Mouse (Mus musculus) hindbrain, embryonic 13.5 days (tissue): ENCODE results near the gene Neurod2. TPM values are rescaled to one million over a fixed set of nuclear protein-coding genes. Genes with fewer than 3 reads are reported as not detected.

Experiments used
- ATAC-seq: fragments of 200-750 bp; cut with Nextera tagmentation; 2 replicates; pipeline ENCODE4 v1.8.0; 2017; ENCODE audit warnings: moderate TSS enrichment; ENCODE audit not compliant: low FRiP score
- H3K27ac ChIP-seq: fragments of 300-500 bp; sonication (generic); 2 replicates; pipeline ENCODE4 v1.5.1; 2015; ENCODE audit warnings: inconsistent platforms, mild to moderate bottlenecking, moderate library complexity
- H3K27me3 ChIP-seq: fragments of 300-500 bp; sonication (generic); 2 replicates; pipeline ENCODE4 v1.6.1; 2015; ENCODE audit warnings: mild to moderate bottlenecking, inconsistent platforms
- H3K36me3 ChIP-seq: fragments of 300-500 bp; sonication (generic); 2 replicates; pipeline ENCODE4 v1.6.1; 2015; ENCODE audit warnings: mild to moderate bottlenecking, inconsistent platforms
- H3K4me1 ChIP-seq: fragments of 300-500 bp; sonication (generic); replicated peaks from 2 replicates; pipeline ENCODE4 v1.6.1; 2015; ENCODE audit warnings: inconsistent platforms
- H3K4me2 ChIP-seq: fragments of 300-500 bp; sonication (generic); 2 replicates; pipeline ENCODE4 v1.6.1; 2015; ENCODE audit warnings: inconsistent platforms, mild to moderate bottlenecking, moderate library complexity
- H3K4me3 ChIP-seq: fragments of 300-500 bp; sonication (generic); 2 replicates; pipeline ENCODE4 v1.5.1; 2015; ENCODE audit warnings: mild to moderate bottlenecking, inconsistent platforms
- H3K9ac ChIP-seq: fragments of 300-500 bp; sonication (generic); 2 replicates; pipeline ENCODE4 v1.6.1; 2015; ENCODE audit warnings: mild to moderate bottlenecking, inconsistent platforms
- H3K9me3 ChIP-seq: fragments of 300-500 bp; sonication (generic); 2 replicates; pipeline ENCODE4 v1.6.1; 2016; ENCODE audit warnings: inconsistent platforms
- WGBS: fragments of 180-500 bp; shearing (Covaris S2); methylation state at CpG from one replicate; pipeline ENCODE4 v1.1.7; 2015; 5-methylcytosine and 5-hydroxymethylcytosine counted together
- polyA plus RNA-seq: library from polyadenylated mRNA; unstranded; fragments of >200 nt; fragmentation: Nextera tagmentation; extraction: Ambion mirVana; gene quantifications from 2 replicates; pipeline ENCODE4 v1.2.1, GENCODE M21; 2015

Neurod2 gene
- polyA plus RNA-seq, 1 experiment from 2014 or later, result 30.7 TPM

DNA sequence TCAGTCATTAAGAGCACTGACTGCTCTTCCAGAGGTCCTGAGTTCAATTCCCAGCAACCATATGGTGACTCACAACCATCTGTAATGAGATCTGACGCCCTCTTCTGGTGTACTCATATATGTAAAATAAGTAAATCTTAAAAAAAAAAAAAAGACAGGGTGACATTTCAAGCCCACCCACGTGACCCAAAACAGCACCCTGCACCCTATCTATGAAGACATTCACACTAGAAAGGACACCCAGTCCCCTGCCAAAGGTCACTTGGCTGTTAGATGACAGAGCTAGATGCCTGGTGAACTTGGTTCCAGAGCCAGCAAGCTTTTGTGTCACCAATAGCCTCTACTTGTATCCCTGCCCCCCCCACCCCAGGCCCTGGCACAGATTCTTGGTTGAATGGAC lies 36.4 kb downstream of the Neurod2 start:
- H3K4me3 ChIP-seq, result no peak overlapping the region
- no peak overlapping the region for H3K9ac ChIP-seq
- 0 out of 2 replicates have a peak overlapping the region, but pooled peaks have one; percentile 88 for H3K27ac ChIP-seq
- peaks cover 81% of the 10 kb centered on the region for H3K4me1 ChIP-seq
- no peaks in the 10 kb centered on the region for H3K36me3 ChIP-seq
- H3K9me3 ChIP-seq, result no peaks in the 10 kb centered on the region
- H3K27me3 ChIP-seq, result peaks cover 19% of the 10 kb centered on the region
- no peak for ATAC-seq
- 51% methylated on average over 2 of the region's 2 CpGs for WGBS
- H3K4me2 ChIP-seq, result no peak overlapping the region

DNA sequence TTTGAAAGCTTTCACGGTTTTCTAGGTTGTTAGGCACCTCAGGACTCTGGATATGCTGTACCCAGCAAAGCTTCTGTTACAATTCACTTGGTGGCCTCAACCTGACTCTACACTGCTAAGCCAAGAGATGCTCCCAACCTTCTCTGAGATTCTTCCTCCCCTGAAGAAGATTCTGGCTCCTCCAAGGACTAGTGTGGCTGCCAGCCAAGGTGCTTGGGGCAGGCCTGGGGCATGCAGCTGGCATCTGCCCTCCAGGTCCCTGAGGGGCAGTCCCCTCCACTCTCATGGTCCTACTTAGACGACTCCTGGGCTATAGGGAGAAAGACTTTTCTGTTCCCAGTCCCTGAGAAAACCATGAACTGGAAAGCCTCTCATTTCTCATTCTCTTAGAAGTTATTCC lies 38.5 kb downstream of the Neurod2 start:
- Histone ChIP-seq H3K36me3 (no peaks in the 10 kb centered on the region), H3K4me2 (no peak overlapping the region), H3K9me3 (no peaks in the 10 kb centered on the region), H3K4me3 (no peak overlapping the region), H3K4me1 (peaks cover 67% of the 10 kb centered on the region), H3K9ac (no peak overlapping the region), H3K27ac (peak overlapping the region; percentile 66), H3K27me3 (0 out of 2 replicates have a peak, but pooled peaks cover 3% of the 10 kb centered on the region)
- WGBS, result 68% methylated on average over 2 of the region's 2 CpGs
- ATAC-seq, result no peak

DNA sequence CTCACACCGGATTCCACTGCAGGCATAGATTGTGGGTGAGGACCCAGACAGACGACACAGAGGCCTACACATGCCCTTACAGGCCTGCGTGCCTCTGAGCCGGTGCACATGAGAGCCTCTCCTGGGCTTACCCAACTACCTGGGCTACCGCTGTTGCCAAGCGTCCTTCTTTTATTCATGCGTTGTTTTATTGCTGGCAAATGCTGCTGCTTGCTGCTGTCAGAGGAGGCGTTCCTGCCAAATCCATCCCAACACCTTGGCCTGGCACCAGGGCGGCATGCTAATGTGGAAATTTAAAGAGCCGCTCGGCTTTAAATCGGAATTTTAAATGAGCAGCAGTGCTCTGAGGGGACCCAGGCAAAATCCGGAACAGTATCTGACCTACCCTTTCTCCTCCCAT lies 39.6 kb downstream of the Neurod2 start:
- no peak for ATAC-seq
- 39% methylated on average over 13 of the region's 13 CpGs for WGBS
- Histone ChIP-seq H3K9me3 (no peaks in the 10 kb centered on the region), H3K4me3 (no peak overlapping the region), H3K4me2 (no peak overlapping the region), H3K9ac (peak overlapping the region; percentile 47; the same call in 1 of the 2 replicates), H3K27ac (peak overlapping the region; percentile 66), H3K36me3 (no peaks in the 10 kb centered on the region), H3K27me3 (no peaks in the 10 kb centered on the region), H3K4me1 (peaks cover 63% of the 10 kb centered on the region)

DNA sequence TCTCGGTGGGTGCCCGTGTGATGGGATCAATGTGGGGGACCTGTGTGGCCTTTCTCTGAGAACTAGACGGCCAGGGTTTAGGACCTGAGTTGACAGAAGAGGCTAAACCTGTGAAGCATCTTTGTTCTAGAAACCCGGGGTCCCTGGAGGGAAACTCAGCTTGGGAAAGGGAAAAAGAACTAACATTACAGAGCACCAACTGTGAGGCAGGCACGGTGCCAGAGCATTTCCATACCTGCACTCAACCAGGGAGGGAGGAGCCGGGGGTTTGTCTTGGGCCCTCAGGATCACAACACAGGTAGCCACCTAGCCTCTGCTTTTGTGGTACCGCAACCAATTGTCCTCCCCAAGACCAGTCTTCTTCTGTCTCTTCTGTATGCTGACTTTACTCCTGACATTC lies 41.5 kb downstream of the Neurod2 start:
- ATAC-seq, result no peak
- Histone ChIP-seq H3K36me3 (no peaks in the 10 kb centered on the region), H3K9ac (no peak overlapping the region), H3K4me1 (peaks cover 65% of the 10 kb centered on the region), H3K4me3 (no peak overlapping the region), H3K27ac (peak overlapping the region; percentile 27), H3K9me3 (no peaks in the 10 kb centered on the region), H3K4me2 (no peak overlapping the region), H3K27me3 (no peaks in the 10 kb centered on the region)
- 45% methylated on average over 7 of the region's 7 CpGs for WGBS

DNA sequence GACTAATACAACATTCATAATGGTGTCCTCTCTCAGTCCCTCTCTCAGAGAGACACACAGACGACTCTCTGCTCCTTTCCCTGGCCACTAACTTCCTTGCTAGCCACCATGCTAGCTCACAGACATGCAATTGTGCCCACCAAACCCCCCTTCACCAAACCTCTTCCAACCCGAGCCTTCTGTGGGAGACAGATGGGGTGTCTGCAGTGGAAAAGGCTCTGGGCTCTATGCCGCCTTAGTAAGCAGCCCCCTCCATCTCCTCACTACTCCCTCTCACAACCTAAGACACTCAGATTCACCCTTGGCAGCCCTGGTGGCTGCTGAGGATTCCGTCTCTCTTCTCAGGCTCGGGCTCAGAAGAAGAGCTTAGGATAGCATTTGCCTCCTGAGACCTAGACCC lies 41.9 kb downstream of the Neurod2 start:
- Histone ChIP-seq H3K4me1 (peaks cover 69% of the 10 kb centered on the region), H3K9me3 (no peaks in the 10 kb centered on the region), H3K27ac (peak overlapping the region; percentile 27), H3K27me3 (no peaks in the 10 kb centered on the region), H3K4me3 (no peak overlapping the region), H3K36me3 (no peaks in the 10 kb centered on the region), H3K4me2 (no peak overlapping the region), H3K9ac (no peak overlapping the region)
- no peak for ATAC-seq
- 39% methylated on average over 5 of the region's 5 CpGs for WGBS

DNA sequence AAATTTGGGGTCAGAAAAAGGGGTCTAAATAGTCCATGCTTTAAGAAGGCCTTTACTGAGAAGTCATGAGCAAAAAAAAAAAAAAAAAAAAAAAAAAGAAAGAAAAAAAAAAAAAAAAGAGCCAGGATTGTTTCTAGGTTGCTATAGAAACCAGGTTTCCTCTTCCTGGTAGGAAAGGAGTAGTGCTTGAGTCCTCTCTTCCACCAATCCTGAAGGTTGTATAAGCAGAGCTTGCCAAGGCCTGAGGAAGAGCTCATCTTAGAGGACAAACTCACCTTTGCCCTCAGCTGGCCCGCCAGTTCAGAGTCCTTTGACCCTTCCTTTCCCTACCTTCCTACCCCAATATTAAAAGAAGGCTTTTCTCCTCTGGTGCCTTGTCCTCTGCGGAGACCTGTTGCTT lies 44.1 kb downstream of the Neurod2 start:
- Histone ChIP-seq H3K4me3 (no peak overlapping the region), H3K27me3 (no peaks in the 10 kb centered on the region), H3K36me3 (peaks cover 5% of the 10 kb centered on the region; the same call in 1 of the 2 replicates), H3K9ac (no peak overlapping the region), H3K4me2 (no peak overlapping the region), H3K4me1 (peaks cover 61% of the 10 kb centered on the region), H3K27ac (peak overlapping the region; percentile 18; the same call in 1 of the 2 replicates), H3K9me3 (no peaks in the 10 kb centered on the region)
- no peak for ATAC-seq
- 58% methylated on average over 2 of the region's 2 CpGs for WGBS

DNA sequence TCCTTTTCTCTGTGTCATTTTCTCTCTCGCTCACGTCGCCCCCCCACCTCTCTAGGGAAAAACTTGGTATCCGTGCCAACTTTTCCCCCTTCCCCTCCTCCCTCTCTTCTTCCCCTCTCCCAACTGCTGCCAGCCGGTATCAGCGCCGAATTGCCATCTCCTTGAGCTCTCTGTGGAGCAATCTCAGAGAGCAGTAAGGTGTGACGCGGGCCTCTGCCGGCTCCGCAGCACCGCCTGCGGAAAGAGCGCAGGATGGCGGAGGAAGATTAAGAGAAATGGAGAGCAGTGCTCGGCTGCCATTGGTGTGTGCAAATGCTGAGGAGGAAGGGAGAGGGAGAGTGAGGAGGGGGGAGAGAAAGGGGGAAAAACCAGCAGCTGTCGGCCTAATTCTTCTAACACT lies 45.2 kb downstream of the Neurod2 start:
- Histone ChIP-seq H3K9me3 (no peaks in the 10 kb centered on the region), H3K4me1 (peaks cover 49% of the 10 kb centered on the region), H3K4me3 (0 out of 2 replicates have a peak overlapping the region, but pooled peaks have one; percentile 16), H3K4me2 (peak overlapping the region; percentile 48), H3K36me3 (peaks cover 5% of the 10 kb centered on the region; the same call in 1 of the 2 replicates), H3K27me3 (no peaks in the 10 kb centered on the region), H3K9ac (no peak overlapping the region), H3K27ac (peak overlapping the region; percentile 89)
- 4% methylated on average over 15 of the region's 17 CpGs for WGBS
- ATAC-seq, result peak; percentile 89

DNA sequence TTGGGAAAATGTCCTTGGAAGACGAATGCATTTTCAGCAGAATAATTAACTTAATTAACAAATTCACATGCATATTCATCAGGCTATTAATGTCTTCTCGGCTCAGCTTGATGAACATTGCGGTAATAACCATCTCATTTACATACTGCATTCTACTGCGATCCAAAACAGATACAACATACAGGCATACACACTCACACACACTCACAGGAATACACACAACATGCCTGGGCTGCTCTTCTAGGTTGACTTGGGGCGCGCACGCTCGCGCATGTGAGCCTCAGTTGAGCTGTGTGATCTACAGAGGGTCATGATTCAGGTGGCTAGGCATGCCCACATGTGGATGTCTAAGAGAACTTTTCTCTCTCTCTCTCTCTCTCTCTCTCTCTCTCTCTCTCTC lies 45.7 kb downstream of the Neurod2 start:
- ATAC-seq, result peak; percentile 70

More for the DNA sequence above, 45.7 kb downstream of the Neurod2 start:
- WGBS, result 13% methylated on average over 9 of the region's 9 CpGs
- Histone ChIP-seq H3K4me2 (peak overlapping the region; percentile 39), H3K4me3 (no peak overlapping the region), H3K9ac (no peak overlapping the region), H3K4me1 (peaks cover 45% of the 10 kb centered on the region), H3K9me3 (no peaks in the 10 kb centered on the region), H3K36me3 (peaks cover 9% of the 10 kb centered on the region), H3K27ac (peak overlapping the region; percentile 89), H3K27me3 (no peaks in the 10 kb centered on the region)

Other genes with a start within 250 kb of the Neurod2 start
- 26.2 and 30.6 TPM in 2 replicates for gene Fbxl20, start 179.2 kb downstream of the Neurod2 start, polyA plus RNA-seq
- gene Med1, start 136.4 kb downstream of the Neurod2 start, polyA plus RNA-seq, result 67.0 and 67.4 TPM in 2 replicates
- gene Cdk12, start 126.6 kb downstream of the Neurod2 start, polyA plus RNA-seq, result 12.1 and 12.2 TPM in 2 replicates
- gene Ppp1r1b, start 18.8 kb upstream of the Neurod2 start, polyA plus RNA-seq, result 1.1 and 2.4 TPM in 2 replicates
- 44.4 and 44.7 TPM in 2 replicates for gene Stard3, start 28.7 kb upstream of the Neurod2 start, polyA plus RNA-seq
- 0.21 and 0.35 TPM in 2 replicates for gene Tcap, start 54.2 kb upstream of the Neurod2 start, polyA plus RNA-seq
- gene Pnmt, start 56.8 kb upstream of the Neurod2 start, polyA plus RNA-seq, result 3.2 and 4.2 TPM in 2 replicates
- gene Pgap3, start 70.8 kb upstream of the Neurod2 start, polyA plus RNA-seq, result 9.4 and 10.4 TPM in 2 replicates
- 8.4 and 9.9 TPM in 2 replicates for gene Erbb2, start 82.8 kb upstream of the Neurod2 start, polyA plus RNA-seq
- gene Mien1, start 109.3 kb upstream of the Neurod2 start, polyA plus RNA-seq, result 248 and 269 TPM in 2 replicates
- 0.22 and 0.36 TPM in 2 replicates for gene Grb7, start 116.7 kb upstream of the Neurod2 start, polyA plus RNA-seq
- 0.21 and 0.35 TPM in 2 replicates for gene Ikzf3, start 216.4 kb upstream of the Neurod2 start, polyA plus RNA-seq
- 0.14 TPM in 1 of 2 replicates, not detected in the other for gene Zpbp2, start 221.4 kb upstream of the Neurod2 start, polyA plus RNA-seq